Mouse (Mus musculus) cerebellum, adult 2 months (tissue): ENCODE measurements at regions not wholly inside any gene's neighbourhood (a gene's known extent, or its start where the extent isn't known, plus 50 kb on each side); places are given as distances from the start of the nearest gene placed in this dataset.

Source experiments
- DNase-seq, 2 experiments: peaks; one replicate each; pipeline ENCODE4 v3.0.0; 2021
- H3K27ac ChIP-seq: fragments of 200-500 bp; 2 replicates; pipeline ENCODE4 v1.5.1; 2012; ENCODE audit warnings: low read length, control low read depth, inconsistent platforms; ENCODE audit not compliant: insufficient read depth
- H3K27me3 ChIP-seq: fragments of 200-500 bp; 2 replicates; pipeline ENCODE4 v1.6.1; 2012; ENCODE audit warnings: inconsistent platforms, mild to moderate bottlenecking, low read length, moderate library complexity; ENCODE audit not compliant: control insufficient read depth, insufficient read depth
- H3K4me1 ChIP-seq: fragments of 200-500 bp; 2 replicates; pipeline ENCODE4 v1.6.1; 2011; ENCODE audit warnings: low read length; ENCODE audit not compliant: control insufficient read depth, insufficient read depth
- H3K4me3 ChIP-seq: fragments of 200-500 bp; replicated peaks from 2 replicates; pipeline ENCODE3; 2011; ENCODE audit warnings: mild to moderate bottlenecking, low read depth, low read length, control low read depth; ENCODE audit not compliant: insufficient read depth
- CTCF ChIP-seq: fragments of 200-500 bp; IDR thresholded peaks from 2 replicates; pipeline ENCODE4 v1.5.1; 2011; ENCODE audit warnings: low read depth, mild to moderate bottlenecking, control low read depth, low read length, moderate library complexity, borderline replicate concordance; ENCODE audit not compliant: insufficient read depth
- POLR2A ChIP-seq: fragments of 200-500 bp; IDR thresholded peaks from 2 replicates; pipeline ENCODE4 v1.6.1; 2011; ENCODE audit warnings: low read length, control low read depth, borderline replicate concordance; ENCODE audit not compliant: insufficient read depth
- WGBS: fragments of 180-500 bp; shearing (Covaris S2); methylation state at CpG from one replicate; pipeline ENCODE4 v1.1.7; 2018; 5-methylcytosine and 5-hydroxymethylcytosine counted together

DNA sequence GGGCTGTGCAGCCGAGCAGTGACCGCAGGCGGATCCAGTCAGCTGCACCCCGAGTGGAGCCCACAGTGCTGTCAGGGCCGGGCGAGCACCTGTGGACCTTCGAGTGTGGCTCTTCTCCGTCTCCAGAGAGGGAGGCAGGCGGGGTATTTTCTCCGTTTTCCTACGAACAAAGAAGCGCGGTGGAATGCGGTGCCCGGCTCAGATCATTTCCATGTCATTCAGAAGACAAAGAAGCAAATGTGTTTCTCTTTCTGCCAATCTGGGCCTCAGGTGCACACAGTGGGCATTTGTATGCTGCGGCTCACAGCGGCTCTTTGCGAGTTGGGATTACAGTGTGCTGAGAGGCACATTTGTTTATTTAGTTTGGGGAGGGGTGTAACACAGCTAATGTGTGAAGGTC is 483.1 kb downstream of the Ajap1 start:
- no peak for DNase-seq
- H3K27ac ChIP-seq, result no peak overlapping the region
- WGBS, result 61% methylated on average over 18 of the region's 18 CpGs
- no peak overlapping the region for H3K4me3 ChIP-seq
- TF ChIP-seq POLR2A (no peak), CTCF (no peak)
- H3K27me3 ChIP-seq, result no peaks in the 10 kb centered on the region
- no peaks in the 10 kb centered on the region; the same call in 1 of the 2 replicates for H3K4me1 ChIP-seq

DNA sequence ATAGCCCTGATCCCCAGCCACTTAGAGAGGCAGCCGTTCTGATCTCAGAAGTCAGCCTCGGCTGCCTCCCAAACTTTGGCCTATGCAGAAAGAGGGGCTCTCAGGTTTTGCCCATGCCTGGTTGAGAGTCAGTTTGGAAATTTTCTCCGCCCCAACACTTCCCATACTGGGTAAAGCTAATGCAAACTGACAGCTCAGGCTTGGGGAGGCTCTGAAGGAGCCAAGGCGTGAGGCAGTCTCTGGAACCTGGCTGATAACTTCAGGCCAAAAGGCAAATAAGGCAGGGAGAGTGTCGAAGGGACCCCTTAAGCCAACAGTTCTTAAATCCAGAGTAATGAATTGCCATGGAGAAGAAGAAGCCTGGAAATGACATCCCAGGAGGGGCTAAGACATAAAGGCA is 485.4 kb downstream of the Ajap1 start:
- Histone ChIP-seq H3K4me3 (no peak overlapping the region), H3K4me1 (no peaks in the 10 kb centered on the region; the same call in 1 of the 2 replicates), H3K27me3 (no peaks in the 10 kb centered on the region), H3K27ac (no peak overlapping the region)
- TF ChIP-seq CTCF (no peak), POLR2A (no peak)
- no peak for DNase-seq
- 39% methylated on average over 5 of the region's 5 CpGs for WGBS

DNA sequence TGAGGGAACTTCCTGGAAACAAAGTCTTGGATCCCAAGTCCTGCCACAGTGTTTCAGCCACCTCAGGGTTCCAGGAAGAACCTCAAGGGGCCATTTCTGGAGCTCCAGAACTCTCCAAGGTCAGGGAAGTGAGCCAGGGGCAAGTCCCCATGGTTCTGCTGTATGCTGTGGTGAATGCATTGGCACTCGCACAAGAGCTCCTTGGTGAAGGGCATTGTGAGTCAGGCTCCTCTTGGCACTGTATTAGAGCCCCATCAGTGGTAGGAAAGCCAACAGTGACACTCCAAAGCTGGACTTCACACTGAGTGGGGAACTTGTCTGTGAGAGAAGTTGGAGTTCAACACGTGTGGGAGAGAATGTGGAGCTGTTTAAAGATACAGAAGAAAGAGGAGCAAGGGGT is 486.0 kb downstream of the Ajap1 start:
- DNase-seq, result peak in 1 of 2 experiments; percentile 9
- Histone ChIP-seq H3K4me1 (no peaks in the 10 kb centered on the region; the same call in 1 of the 2 replicates), H3K4me3 (no peak overlapping the region), H3K27me3 (no peaks in the 10 kb centered on the region), H3K27ac (no peak overlapping the region)
- WGBS, result 25% methylated on average over 2 of the region's 2 CpGs
- TF ChIP-seq CTCF (no peak), POLR2A (no peak)

- TF ChIP-seq POLR2A (no peak), CTCF (no peak)
- Histone ChIP-seq H3K27me3 (no peaks in the 10 kb centered on the region), H3K4me3 (no peak overlapping the region), H3K27ac (no peak overlapping the region), H3K4me1 (no peaks in the 10 kb centered on the region; the same call in 1 of the 2 replicates)
- 40% methylated on average over 5 of the region's 5 CpGs for WGBS
- no peak for DNase-seq
These were observed 487.5 kb downstream of the Ajap1 start for GRCm38 (mm10) chr4:152995052-152995595.

DNA sequence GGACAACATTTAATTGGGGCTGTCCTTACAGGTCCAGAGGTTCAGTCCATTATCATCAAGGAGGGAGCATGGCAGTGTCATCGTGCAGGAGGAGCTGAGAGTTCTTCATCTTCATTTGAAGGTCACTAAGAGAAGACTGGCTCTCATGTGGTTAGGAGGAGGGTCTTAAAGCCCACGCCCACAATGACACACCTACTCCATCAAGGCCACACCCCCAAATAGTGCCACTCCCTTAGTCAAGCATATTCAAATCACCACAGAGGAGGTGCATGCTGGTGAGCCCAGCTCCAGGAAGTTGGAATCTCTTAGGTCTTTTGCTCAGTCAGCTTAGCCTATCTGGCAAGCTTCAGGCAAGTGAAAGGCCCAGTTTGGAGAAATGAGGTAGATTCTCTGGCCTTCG is 488.4 kb downstream of the Ajap1 start:
- WGBS, result 90% methylated on average over 3 of the region's 3 CpGs

GRCm38 (mm10) chr4:152990266-152990665 is 492.3 kb downstream of the Ajap1 start:
- Histone ChIP-seq H3K27ac (no peak overlapping the region), H3K27me3 (no peaks in the 10 kb centered on the region), H3K4me1 (no peaks in the 10 kb centered on the region), H3K4me3 (no peak overlapping the region)
- WGBS, result 59% methylated on average over 5 of the region's 5 CpGs
- TF ChIP-seq CTCF, result no peak
- TF ChIP-seq POLR2A, result no peak
- no peak for DNase-seq

More for the DNA sequence above, 488.4 kb downstream of the Ajap1 start:
- Histone ChIP-seq H3K27ac (no peak overlapping the region), H3K4me1 (no peaks in the 10 kb centered on the region; the same call in 1 of the 2 replicates), H3K27me3 (no peaks in the 10 kb centered on the region), H3K4me3 (no peak overlapping the region)
- DNase-seq, result no peak
- TF ChIP-seq CTCF (no peak), POLR2A (no peak)

DNA sequence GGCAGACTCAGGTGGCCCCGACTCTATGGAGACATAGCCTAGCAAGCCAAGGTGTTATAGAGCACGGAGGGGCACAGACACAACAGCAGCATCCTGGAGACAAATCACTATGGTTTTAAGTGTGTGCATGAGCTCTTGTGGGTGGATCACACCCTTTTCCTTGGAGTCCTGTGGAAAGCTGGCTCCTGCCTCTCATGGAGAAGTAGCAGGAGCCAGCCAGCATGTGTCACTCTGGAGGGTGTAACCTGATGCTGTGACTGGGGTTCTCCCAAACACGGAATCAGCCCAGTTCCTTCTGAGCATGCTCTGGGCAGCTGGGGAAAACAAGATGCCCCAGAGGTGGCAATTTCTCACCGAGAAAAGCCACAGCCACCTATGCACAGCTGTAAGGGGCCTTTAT is 494.9 kb downstream of the Ajap1 start:
- Histone ChIP-seq H3K4me1 (no peaks in the 10 kb centered on the region), H3K27ac (no peak overlapping the region), H3K27me3 (no peaks in the 10 kb centered on the region), H3K4me3 (no peak overlapping the region)
- TF ChIP-seq CTCF, result no peak
- no peak for TF ChIP-seq POLR2A
- WGBS, result 78% methylated on average over 4 of the region's 4 CpGs
- DNase-seq, result no peak

- no peak overlapping the region for H3K4me3 ChIP-seq
- no peaks in the 10 kb centered on the region; the same call in 1 of the 2 replicates for H3K4me1 ChIP-seq
- H3K27me3 ChIP-seq, result no peaks in the 10 kb centered on the region; the same call in 1 of the 2 replicates
- H3K27ac ChIP-seq, result no peak overlapping the region
- no peak for DNase-seq
- 76% methylated on average over 8 of the region's 8 CpGs for WGBS
- TF ChIP-seq CTCF, result no peak
- no peak for TF ChIP-seq POLR2A
These were observed 497.5 kb upstream of the Kcnab2 start for GRCm38 (mm10) chr4:152975012-152975675.
